Mouse (Mus musculus): Measurements from ENCODE around the gene Chst11. TPM values are rescaled to one million over a fixed set of nuclear protein-coding genes. Genes with fewer than 3 reads are reported as not detected.
A peak's percentile ranks its signal among the peaks of the same experiment; 100 is the strongest.

The Chst11 gene
- polyA plus RNA-seq, 1 experiment from 2014 or later: 1.2 TPM

DNA sequence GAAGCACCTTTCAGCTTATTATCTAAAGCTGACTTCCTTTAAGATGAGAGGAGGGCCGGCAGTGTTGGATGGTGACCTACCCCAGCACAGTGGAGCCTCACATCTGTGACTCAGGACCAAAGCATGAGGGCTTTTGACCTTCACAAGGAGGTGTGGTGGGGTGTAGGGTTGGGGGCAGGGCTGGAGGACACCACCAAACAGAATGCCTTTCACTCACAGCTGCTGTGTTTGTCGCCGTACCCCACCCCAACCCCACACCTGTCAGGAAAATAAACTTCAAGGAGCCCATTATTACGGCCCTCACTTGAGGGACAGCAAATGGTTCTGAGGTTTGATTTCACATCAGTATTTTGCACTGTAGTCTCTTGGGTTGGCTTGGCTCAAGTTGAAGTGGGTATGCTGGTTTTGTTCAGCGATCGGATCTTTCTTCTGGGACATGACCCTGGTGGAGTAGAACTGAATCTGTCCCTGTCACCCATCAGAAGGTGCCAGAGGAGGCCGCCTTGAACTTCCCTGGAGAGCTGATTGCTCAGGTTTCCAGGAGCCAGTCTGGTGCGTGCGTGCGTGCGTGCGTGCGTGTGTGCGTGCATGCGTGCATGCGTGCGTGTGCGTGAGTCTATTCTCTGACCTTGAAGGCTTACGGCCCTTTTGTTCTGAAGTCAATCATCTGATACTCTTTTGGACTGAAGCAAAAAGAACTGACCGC is 51.2 kb downstream of the Chst11 start:
- Histone ChIP-seq H3K4me3 (ENCODE audit: low read length) (no peak overlapping the region), H3K9me3 (ENCODE audit: control insufficient read depth, low read length) (no peaks in the 10 kb centered on the region), H3K4me2 (ENCODE audit: low read depth, low read length) (no peak overlapping the region), H3K27ac (ENCODE audit: low read length) (no peak overlapping the region), H3K9ac (ENCODE audit: low read length) (no peak overlapping the region), H3K4me1 (replicated peaks; ENCODE audit: control insufficient read depth, insufficient read depth, low read length) (peaks cover 5% of the 10 kb centered on the region; the same call in 1 of the 2 replicates), H3K27me3 (ENCODE audit: control insufficient read depth, insufficient read depth, low read depth, low read length) (no peaks in the 10 kb centered on the region), H3K36me3 (ENCODE audit: control insufficient read depth, insufficient read depth, low read length) (no peaks in the 10 kb centered on the region)
- peak; percentile 73 for ATAC-seq (ENCODE audit: low read depth)
- 78% methylated on average over 20 of the region's 20 CpGs for WGBS

DNA sequence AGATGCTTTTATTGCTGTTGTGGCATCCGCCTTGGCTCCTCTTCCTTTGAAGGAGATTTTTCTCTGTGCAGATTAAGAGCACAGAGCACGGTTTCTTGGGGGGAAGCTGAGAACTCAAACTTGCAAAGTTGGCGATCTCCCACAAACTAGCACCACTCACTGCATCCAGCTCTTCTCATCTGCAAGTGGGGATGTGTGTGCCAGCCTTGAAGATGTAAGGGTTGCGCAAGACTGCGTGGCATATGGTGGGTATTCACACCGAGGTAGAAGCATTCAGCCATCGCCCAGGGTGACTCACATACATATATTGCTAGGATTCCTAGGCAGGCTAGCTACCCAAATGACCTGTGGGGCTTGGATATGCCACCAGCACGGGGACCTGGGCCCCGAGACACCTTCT is 52.9 kb downstream of the Chst11 start:
- H3K4me3 ChIP-seq (ENCODE audit: low read length): no peak overlapping the region
- 81% methylated on average over 9 of the region's 9 CpGs for WGBS

GRCm38 (mm10) chr10:83039414-83039813 is 54.1 kb downstream of the Chst11 start:
- Histone ChIP-seq H3K4me1 (replicated peaks; ENCODE audit: control insufficient read depth, insufficient read depth, low read length) (peaks cover 14% of the 10 kb centered on the region), H3K9me3 (ENCODE audit: control insufficient read depth, low read length) (no peaks in the 10 kb centered on the region), H3K27ac (ENCODE audit: low read length) (no peak overlapping the region), H3K36me3 (ENCODE audit: control insufficient read depth, insufficient read depth, low read length) (no peaks in the 10 kb centered on the region), H3K27me3 (ENCODE audit: control insufficient read depth, insufficient read depth, low read depth, low read length) (no peaks in the 10 kb centered on the region), H3K4me2 (ENCODE audit: low read depth, low read length) (no peak overlapping the region), H3K9ac (ENCODE audit: low read length) (no peak overlapping the region), H3K4me3 (ENCODE audit: low read length) (no peak overlapping the region)
- WGBS: 75% methylated on average over 10 of the region's 10 CpGs
- ATAC-seq (ENCODE audit: low read depth): no peak

More for the DNA sequence above, 52.9 kb downstream of the Chst11 start:
- Histone ChIP-seq H3K4me2 (ENCODE audit: low read depth, low read length) (no peak overlapping the region), H3K9me3 (ENCODE audit: control insufficient read depth, low read length) (no peaks in the 10 kb centered on the region), H3K27ac (ENCODE audit: low read length) (no peak overlapping the region), H3K36me3 (ENCODE audit: control insufficient read depth, insufficient read depth, low read length) (no peaks in the 10 kb centered on the region), H3K4me1 (replicated peaks; ENCODE audit: control insufficient read depth, insufficient read depth, low read length) (peaks cover 9% of the 10 kb centered on the region), H3K9ac (ENCODE audit: low read length) (no peak overlapping the region), H3K27me3 (ENCODE audit: control insufficient read depth, insufficient read depth, low read depth, low read length) (no peaks in the 10 kb centered on the region)
- no peak for ATAC-seq (ENCODE audit: low read depth)

GRCm38 (mm10) chr10:83041875-83042274 is 56.6 kb downstream of the Chst11 start:
- 71% methylated on average over 9 of the region's 9 CpGs for WGBS
- H3K4me1 ChIP-seq (replicated peaks; ENCODE audit: control insufficient read depth, insufficient read depth, low read length): peaks cover 12% of the 10 kb centered on the region
- no peak overlapping the region for H3K4me2 ChIP-seq (ENCODE audit: low read depth, low read length)

DNA sequence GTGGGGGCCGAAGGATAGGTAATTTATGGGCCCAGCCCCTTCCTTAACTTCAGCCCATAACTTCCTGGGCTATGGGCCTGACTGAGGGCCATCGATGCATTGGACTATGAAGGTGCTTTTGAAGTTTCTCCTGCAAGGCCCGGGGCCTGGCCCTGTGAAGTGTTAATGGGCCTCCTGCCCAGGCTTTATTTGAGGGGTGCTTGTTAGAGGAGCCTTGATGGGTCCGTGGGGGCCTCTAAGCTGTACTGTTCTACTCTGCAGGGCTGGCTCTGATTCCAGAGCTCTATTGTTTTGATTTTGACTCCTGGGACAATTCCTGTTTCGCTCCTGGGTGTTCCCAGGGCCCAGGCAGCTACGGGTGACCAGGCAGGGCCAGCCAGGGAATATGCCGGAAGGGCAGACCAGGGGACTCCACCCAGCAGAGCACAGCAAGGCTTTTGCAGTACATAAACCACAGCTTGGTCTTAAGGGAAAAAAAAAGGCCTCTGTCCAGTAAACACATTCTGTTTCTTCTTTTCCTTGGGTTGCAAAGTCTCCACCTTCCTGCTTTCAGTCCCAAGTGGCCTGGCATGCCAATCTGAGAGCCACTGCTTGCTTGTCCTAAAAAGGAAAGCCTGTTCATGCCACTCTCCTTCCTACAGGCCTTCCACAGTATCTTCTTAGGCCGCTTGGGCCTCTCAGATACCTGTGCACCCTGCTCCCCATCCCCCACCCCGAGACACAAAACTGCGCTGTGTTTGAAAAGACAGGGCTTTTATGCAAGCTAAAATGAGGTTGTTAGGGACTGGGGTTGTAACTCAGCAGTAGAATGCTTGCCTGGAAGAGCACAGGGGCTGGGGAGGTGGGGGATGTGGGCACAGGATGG is 57.5 kb downstream of the Chst11 start:
- peak; percentile 82 for ATAC-seq (ENCODE audit: low read depth)
- WGBS: 37% methylated on average over 10 of the region's 10 CpGs
- Histone ChIP-seq H3K9ac (ENCODE audit: low read length) (peak overlapping the region; percentile 46; the same call in 1 of the 2 replicates), H3K4me3 (ENCODE audit: low read length) (no peak overlapping the region), H3K4me2 (ENCODE audit: low read depth, low read length) (no peak overlapping the region), H3K9me3 (ENCODE audit: control insufficient read depth, low read length) (no peaks in the 10 kb centered on the region), H3K4me1 (replicated peaks; ENCODE audit: control insufficient read depth, insufficient read depth, low read length) (peaks cover 12% of the 10 kb centered on the region), H3K27me3 (ENCODE audit: control insufficient read depth, insufficient read depth, low read depth, low read length) (no peaks in the 10 kb centered on the region), H3K36me3 (ENCODE audit: control insufficient read depth, insufficient read depth, low read length) (no peaks in the 10 kb centered on the region), H3K27ac (ENCODE audit: low read length) (peak overlapping the region; percentile 91)

More at GRCm38 (mm10) chr10:83041875-83042274, 56.6 kb downstream of the Chst11 start:
- H3K36me3 ChIP-seq (ENCODE audit: control insufficient read depth, insufficient read depth, low read length): no peaks in the 10 kb centered on the region
- H3K9me3 ChIP-seq (ENCODE audit: control insufficient read depth, low read length): no peaks in the 10 kb centered on the region
- no peak overlapping the region for H3K9ac ChIP-seq (ENCODE audit: low read length)
- no peak overlapping the region for H3K27ac ChIP-seq (ENCODE audit: low read length)
- H3K4me3 ChIP-seq (ENCODE audit: low read length): no peak overlapping the region
- no peak for ATAC-seq (ENCODE audit: low read depth)
- H3K27me3 ChIP-seq (ENCODE audit: control insufficient read depth, insufficient read depth, low read depth, low read length): no peaks in the 10 kb centered on the region

GRCm38 (mm10) chr10:83043478-83044259 is 58.4 kb downstream of the Chst11 start:
- H3K4me2 ChIP-seq (ENCODE audit: low read depth, low read length): no peak overlapping the region
- peaks cover 12% of the 10 kb centered on the region for H3K4me1 ChIP-seq (replicated peaks; ENCODE audit: control insufficient read depth, insufficient read depth, low read length)
- no peak overlapping the region for H3K4me3 ChIP-seq (ENCODE audit: low read length)
- no peaks in the 10 kb centered on the region for H3K9me3 ChIP-seq (ENCODE audit: control insufficient read depth, low read length)
- WGBS: 60% methylated on average over 2 of the region's 2 CpGs
- 0 out of 2 replicates have a peak overlapping the region, but pooled peaks have one; percentile 46 for H3K9ac ChIP-seq (ENCODE audit: low read length)
- H3K36me3 ChIP-seq (ENCODE audit: control insufficient read depth, insufficient read depth, low read length): no peaks in the 10 kb centered on the region
- peak; percentile 50 for ATAC-seq (ENCODE audit: low read depth)
- H3K27me3 ChIP-seq (ENCODE audit: control insufficient read depth, insufficient read depth, low read depth, low read length): no peaks in the 10 kb centered on the region
- peak overlapping the region; percentile 91 for H3K27ac ChIP-seq (ENCODE audit: low read length)

GRCm38 (mm10) chr10:83049174-83049780 is 64.0 kb downstream of the Chst11 start:
- ATAC-seq (ENCODE audit: low read depth): no peak
- Histone ChIP-seq H3K9ac (ENCODE audit: low read length) (no peak overlapping the region), H3K27me3 (ENCODE audit: control insufficient read depth, insufficient read depth, low read depth, low read length) (no peaks in the 10 kb centered on the region), H3K9me3 (ENCODE audit: control insufficient read depth, low read length) (no peaks in the 10 kb centered on the region), H3K4me3 (ENCODE audit: low read length) (no peak overlapping the region), H3K27ac (ENCODE audit: low read length) (no peak overlapping the region), H3K4me2 (ENCODE audit: low read depth, low read length) (no peak overlapping the region), H3K36me3 (ENCODE audit: control insufficient read depth, insufficient read depth, low read length) (no peaks in the 10 kb centered on the region), H3K4me1 (replicated peaks; ENCODE audit: control insufficient read depth, insufficient read depth, low read length) (no peaks in the 10 kb centered on the region)
- WGBS: 52% methylated on average over 12 of the region's 12 CpGs

- no peak for ATAC-seq (ENCODE audit: low read depth)
Observed at GRCm38 (mm10) chr10:83053886-83054550, 68.7 kb downstream of the Chst11 start.

More at GRCm38 (mm10) chr10:83053886-83054550, 68.7 kb downstream of the Chst11 start:
- H3K27ac ChIP-seq (ENCODE audit: low read length): no peak overlapping the region
- H3K9ac ChIP-seq (ENCODE audit: low read length): no peak overlapping the region
- H3K36me3 ChIP-seq (ENCODE audit: control insufficient read depth, insufficient read depth, low read length): no peaks in the 10 kb centered on the region
- H3K9me3 ChIP-seq (ENCODE audit: control insufficient read depth, low read length): no peaks in the 10 kb centered on the region
- WGBS: 83% methylated on average over 10 of the region's 10 CpGs
- H3K4me3 ChIP-seq (ENCODE audit: low read length): no peak overlapping the region
- peaks cover 8% of the 10 kb centered on the region for H3K4me1 ChIP-seq (replicated peaks; ENCODE audit: control insufficient read depth, insufficient read depth, low read length)
- H3K27me3 ChIP-seq (ENCODE audit: control insufficient read depth, insufficient read depth, low read depth, low read length): no peaks in the 10 kb centered on the region
- no peak overlapping the region for H3K4me2 ChIP-seq (ENCODE audit: low read depth, low read length)
